Mouse (Mus musculus) forebrain, embryonic 11.5 days (tissue): ENCODE measurements around the gene Drc7. TPM values are rescaled to one million over a fixed set of nuclear protein-coding genes. Genes with fewer than 3 reads are reported as not detected.
A peak's percentile ranks its signal among the peaks of the same experiment; 100 is the strongest.

ENCODE experiments used
- ATAC-seq: fragments of 200-750 bp; cut with Nextera tagmentation; replicated peaks from 2 replicates; pipeline ENCODE4 v1.8.0; 2017; ENCODE audit warnings: moderate TSS enrichment; ENCODE audit not compliant: low FRiP score
- DNase-seq: peaks from one replicate; pipeline ENCODE4 v3.0.0-alpha.2; 2017; ENCODE audit warnings: low spot score
- H3K27ac ChIP-seq: fragments of 300-500 bp; sonication (generic); 2 replicates; pipeline ENCODE4 v1.5.1; 2014; ENCODE audit warnings: low read depth, low read length
- H3K27me3 ChIP-seq: fragments of 300-500 bp; sonication (generic); 2 replicates; pipeline ENCODE4 v1.6.1; 2014; ENCODE audit warnings: mild to moderate bottlenecking, low read length, mixed read lengths; ENCODE audit not compliant: control insufficient read depth, insufficient read depth
- H3K36me3 ChIP-seq: fragments of 300-500 bp; sonication (generic); 2 replicates; pipeline ENCODE4 v1.6.1; 2014; ENCODE audit warnings: mild to moderate bottlenecking, low read length, moderate library complexity, mixed read lengths; ENCODE audit not compliant: control insufficient read depth, insufficient read depth
- H3K4me1 ChIP-seq: fragments of 300-500 bp; sonication (generic); replicated peaks from 2 replicates; pipeline ENCODE4 v1.6.1; 2014; ENCODE audit warnings: low read length, mixed read lengths; ENCODE audit not compliant: control insufficient read depth, insufficient read depth
- H3K4me2 ChIP-seq: fragments of 300-500 bp; sonication (generic); 2 replicates; pipeline ENCODE4 v1.6.1; 2014; ENCODE audit warnings: low read depth, mild to moderate bottlenecking, low read length, moderate library complexity, mixed read lengths; ENCODE audit not compliant: severe bottlenecking
- H3K4me3 ChIP-seq: fragments of 300-500 bp; sonication (generic); 2 replicates; pipeline ENCODE4 v1.5.1; 2014; ENCODE audit warnings: low read depth, low read length
- H3K9ac ChIP-seq: fragments of 300-500 bp; sonication (generic); 2 replicates; pipeline ENCODE4 v1.6.1; 2014; ENCODE audit warnings: low read length
- H3K9me3 ChIP-seq: fragments of 300-500 bp; sonication (generic); 2 replicates; pipeline ENCODE4 v1.6.1; 2016; ENCODE audit warnings: low read length, mixed read lengths; ENCODE audit not compliant: control insufficient read depth
- WGBS: fragments of 180-500 bp; shearing (Covaris S2); extraction: QIAGEN DNeasy Blood & Tissue Kit; methylation state at CpG from one replicate; pipeline ENCODE4 v1.1.7; 2014; 5-methylcytosine and 5-hydroxymethylcytosine counted together
- polyA plus RNA-seq: library from polyadenylated mRNA; unstranded; fragments of >200 nt; fragmentation: Nextera tagmentation; extraction: Ambion mirVana; gene quantifications from 2 replicates; pipeline ENCODE4 v1.2.1, GENCODE M21; 2014

Drc7 gene
- polyA plus RNA-seq: 0.12 TPM in 1 of 2 replicates, not detected in the other

DNA sequence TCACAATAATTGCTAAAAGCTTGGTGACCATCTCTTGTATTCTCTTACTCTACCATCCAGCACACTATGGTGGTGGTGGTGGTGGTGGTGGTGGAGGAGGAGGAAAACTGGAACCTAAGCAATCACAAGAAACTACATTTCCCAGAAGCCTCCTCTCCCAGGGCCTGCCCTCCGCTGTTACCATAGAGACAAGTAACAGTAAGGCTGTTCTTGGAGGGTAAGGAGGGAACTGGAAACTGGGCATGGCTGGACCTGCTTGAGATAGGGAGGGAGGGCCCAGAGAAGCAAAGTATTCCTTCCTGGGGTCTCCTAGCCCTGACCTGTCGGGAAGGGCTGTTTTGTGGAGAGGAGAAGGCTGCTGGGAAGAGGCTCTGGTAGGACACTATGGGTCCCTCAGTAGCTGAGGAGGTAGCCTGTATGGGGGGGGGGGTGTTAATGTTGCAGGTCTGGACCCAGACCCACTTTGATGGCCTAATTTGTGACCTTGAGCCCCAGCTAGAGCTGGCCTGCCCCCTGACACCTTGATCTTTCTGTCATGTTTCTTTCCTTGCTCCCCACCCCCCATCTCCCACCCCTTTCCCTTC, at the start of gene Drc7:
Gene Drc7, plus strand, starts transcription at position 177 of the 584 bp plus-strand sequence.
- no peak within 1 kb of the TSS for H3K4me2 ChIP-seq
- H3K27ac ChIP-seq: no peak within 1 kb of the TSS
- H3K27me3 ChIP-seq: no peaks in the 10 kb centered on the region
- no peak within 1 kb of the TSS for H3K4me3 ChIP-seq
- no peaks in the 10 kb centered on the region for H3K36me3 ChIP-seq
- no peaks in the 10 kb centered on the region for H3K4me1 ChIP-seq
- WGBS: 20% methylated on average over 2 of the region's 2 CpGs
- H3K9me3 ChIP-seq: no peaks in the 10 kb centered on the region
- DNase-seq (no peak), ATAC-seq (peak; percentile 27; the same call in 1 of the 2 replicates)
- no peak within 1 kb of the TSS for H3K9ac ChIP-seq

DNA sequence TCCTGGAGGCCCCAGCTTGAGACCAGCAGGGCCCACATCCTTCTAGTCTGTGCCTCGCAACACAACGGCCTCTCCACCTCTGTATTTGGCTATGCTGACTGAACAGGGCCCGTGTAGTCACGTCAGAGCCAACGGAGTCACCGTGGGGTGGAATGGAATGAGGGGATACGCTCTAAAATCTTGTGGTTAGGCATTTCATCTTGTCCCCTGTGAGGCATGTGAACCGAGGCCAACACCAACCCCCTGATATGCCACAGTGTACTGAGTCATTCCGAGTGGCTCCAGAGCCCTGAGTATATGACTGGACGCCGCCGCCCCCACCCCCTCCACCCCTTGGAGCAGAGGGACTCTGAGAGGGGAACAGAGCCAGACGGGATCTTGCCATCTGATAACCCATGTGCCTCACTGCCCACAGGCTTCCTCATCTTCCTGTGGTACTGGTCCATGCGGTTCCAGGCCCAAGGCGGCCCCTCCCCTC, 42.4 kb upstream of the Drc7 start:
- H3K9ac ChIP-seq: no peak overlapping the region
- 89% methylated on average over 15 of the region's 15 CpGs for WGBS

DNA sequence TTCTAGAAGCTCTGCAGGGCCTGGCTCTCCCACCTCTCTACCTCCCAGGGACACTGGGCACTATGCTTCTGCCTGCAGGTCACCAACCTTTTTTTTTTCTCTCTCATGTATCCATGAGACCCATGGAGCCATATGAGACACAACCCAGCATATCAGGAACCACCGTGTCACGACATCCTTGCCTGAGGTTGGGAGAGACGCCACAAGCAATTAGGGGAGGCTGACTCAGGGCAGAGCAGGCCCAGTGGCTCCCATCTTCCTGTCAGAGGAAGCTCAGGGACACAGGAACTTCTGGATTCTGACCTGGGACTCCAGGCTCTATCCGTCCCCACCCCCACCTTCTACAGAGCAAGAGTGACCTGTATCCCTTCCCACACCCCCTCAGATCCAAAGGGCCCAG, 39.0 kb upstream of the Drc7 start:
- Histone ChIP-seq H3K27me3 (no peaks in the 10 kb centered on the region), H3K4me3 (no peak overlapping the region), H3K27ac (no peak overlapping the region), H3K9me3 (no peaks in the 10 kb centered on the region), H3K36me3 (peaks cover 23% of the 10 kb centered on the region), H3K4me1 (no peaks in the 10 kb centered on the region), H3K9ac (no peak overlapping the region), H3K4me2 (no peak overlapping the region)
- ATAC-seq (no peak), DNase-seq (no peak)
- WGBS: 92% methylated on average over 4 of the region's 4 CpGs

More for the DNA sequence above, 42.4 kb upstream of the Drc7 start:
- Histone ChIP-seq H3K4me2 (no peak overlapping the region), H3K9me3 (no peaks in the 10 kb centered on the region), H3K4me3 (no peak overlapping the region), H3K27ac (no peak overlapping the region), H3K4me1 (no peaks in the 10 kb centered on the region), H3K36me3 (peaks cover 49% of the 10 kb centered on the region), H3K27me3 (no peaks in the 10 kb centered on the region)
- ATAC-seq (no peak), DNase-seq (no peak)

DNA sequence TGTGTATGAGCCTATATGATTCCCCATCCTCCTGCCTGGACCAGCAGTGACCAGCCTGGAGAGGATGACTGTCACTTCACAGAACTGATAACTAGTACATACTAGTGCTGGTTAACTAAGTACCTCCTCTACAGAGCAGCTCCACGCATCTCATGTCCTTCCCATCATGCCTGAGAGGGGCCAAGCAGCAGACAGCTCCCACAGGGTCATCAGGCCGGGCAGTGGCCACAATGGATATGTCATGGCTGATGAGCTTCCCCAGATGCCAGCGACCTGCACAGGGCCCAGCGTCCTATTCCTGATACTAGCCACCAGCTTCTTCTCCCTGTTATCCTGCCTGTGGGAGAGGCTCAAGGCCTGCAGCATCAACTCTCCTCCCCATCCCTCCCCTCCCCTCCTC, 38.2 kb upstream of the Drc7 start:
- Histone ChIP-seq H3K27me3 (no peaks in the 10 kb centered on the region), H3K9me3 (no peaks in the 10 kb centered on the region), H3K27ac (no peak overlapping the region), H3K4me3 (no peak overlapping the region), H3K4me2 (no peak overlapping the region), H3K36me3 (peaks cover 19% of the 10 kb centered on the region), H3K9ac (no peak overlapping the region), H3K4me1 (no peaks in the 10 kb centered on the region)
- ATAC-seq: no peak
- WGBS: 75% methylated on average over 4 of the region's 4 CpGs
- no peak for DNase-seq

DNA sequence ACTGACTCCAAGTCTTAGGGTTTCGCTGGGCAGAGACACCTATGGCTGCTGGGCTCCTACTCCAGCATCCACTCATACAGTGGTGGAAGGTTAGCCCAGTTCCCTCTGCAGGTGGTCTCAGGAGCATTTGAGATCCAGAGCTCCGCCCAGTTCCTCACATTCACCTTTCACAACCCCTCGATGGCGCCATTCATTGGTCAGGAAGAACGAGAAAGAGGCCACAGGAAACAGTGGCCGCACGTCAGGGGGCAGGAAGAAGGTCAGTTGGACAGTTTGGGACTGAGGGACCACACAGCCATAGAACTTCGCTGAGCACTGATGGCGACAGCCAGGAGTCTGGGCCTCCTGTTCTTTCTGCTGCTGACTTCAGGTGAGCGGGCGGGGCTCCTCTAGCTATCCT, 37.5 kb upstream of the Drc7 start, which contains the start of gene Adgrg3:
Gene Adgrg3, plus strand, starts transcription at position 242 of the 400 bp plus-strand sequence.
- ATAC-seq: no peak
- H3K27me3 ChIP-seq: no peaks in the 10 kb centered on the region
- no peak for DNase-seq
- 78% methylated on average over 11 of the region's 11 CpGs for WGBS
- H3K9ac ChIP-seq: no peak within 1 kb of the TSS
- no peak within 1 kb of the TSS for H3K27ac ChIP-seq
- H3K9me3 ChIP-seq: no peaks in the 10 kb centered on the region
- H3K36me3 ChIP-seq: peaks cover 17% of the 10 kb centered on the region
- no peaks in the 10 kb centered on the region for H3K4me1 ChIP-seq
- H3K4me3 ChIP-seq: no peak within 1 kb of the TSS
- H3K4me2 ChIP-seq: no peak within 1 kb of the TSS

DNA sequence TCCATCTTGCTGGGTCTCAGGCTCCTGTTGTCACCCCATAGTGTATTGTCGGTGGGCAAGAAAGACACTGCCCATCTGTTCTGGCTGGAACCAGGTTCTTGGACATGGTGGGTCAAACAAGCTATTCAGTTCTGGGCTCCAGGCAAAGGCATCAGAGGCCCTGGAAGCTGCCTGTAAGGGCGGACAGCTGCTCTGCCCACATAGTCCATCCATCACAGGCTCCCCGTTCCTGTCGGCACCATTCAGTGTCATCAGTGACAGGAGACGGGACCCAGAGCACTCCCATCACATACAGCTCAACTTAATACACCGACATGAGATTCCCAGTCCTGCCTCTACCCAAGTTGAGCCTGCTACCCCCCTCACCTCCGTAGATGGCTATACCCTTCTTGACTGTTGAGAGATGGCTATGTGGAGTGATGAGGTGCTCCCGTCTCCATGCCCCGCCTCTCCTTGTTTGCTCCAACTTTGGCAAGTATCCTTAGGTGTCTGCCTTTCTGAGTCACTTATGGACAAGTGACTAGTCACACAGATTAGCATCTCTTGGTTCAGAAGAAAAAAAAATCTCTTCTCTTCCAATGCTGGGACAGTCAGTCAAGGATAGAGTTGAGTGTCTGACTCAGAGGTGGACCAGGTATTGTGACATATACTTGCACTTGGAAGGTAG, 36.8 kb upstream of the Drc7 start:
- no peak overlapping the region for H3K4me3 ChIP-seq
- H3K9ac ChIP-seq: no peak overlapping the region
- H3K9me3 ChIP-seq: no peaks in the 10 kb centered on the region
- peaks cover 13% of the 10 kb centered on the region for H3K36me3 ChIP-seq
- H3K4me1 ChIP-seq: 0 out of 2 replicates have a peak, but pooled peaks cover 2% of the 10 kb centered on the region
- H3K27me3 ChIP-seq: no peaks in the 10 kb centered on the region
- ATAC-seq (no peak), DNase-seq (no peak)
- H3K4me2 ChIP-seq: no peak overlapping the region
- 90% methylated on average over 9 of the region's 9 CpGs for WGBS
- no peak overlapping the region for H3K27ac ChIP-seq

DNA sequence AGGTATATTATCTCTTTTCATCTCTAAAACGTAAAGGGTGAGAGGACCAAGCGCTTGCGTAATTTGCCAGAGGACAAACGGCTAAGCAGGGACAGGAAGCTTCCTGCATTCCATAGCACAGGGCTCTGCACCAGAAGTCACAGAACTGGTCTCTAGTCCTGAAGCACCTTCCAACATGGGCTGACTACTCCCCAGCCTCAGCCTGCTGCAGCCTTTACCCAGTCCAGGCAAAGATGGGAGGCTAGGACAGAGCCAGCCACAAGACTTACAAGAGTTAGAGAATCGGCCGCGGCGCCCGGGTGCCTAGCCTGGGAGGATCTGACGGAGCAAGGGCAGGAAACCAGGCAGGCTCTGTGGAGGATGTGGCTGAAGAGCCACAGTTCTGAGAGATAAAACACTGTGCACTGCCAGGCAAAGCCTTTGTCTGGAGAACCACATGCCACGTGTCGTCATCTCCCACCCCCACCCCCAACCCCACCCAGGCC, 34.6 kb upstream of the Drc7 start:
- Histone ChIP-seq H3K4me2 (no peak overlapping the region), H3K4me3 (no peak overlapping the region), H3K4me1 (0 out of 2 replicates have a peak, but pooled peaks cover 2% of the 10 kb centered on the region), H3K27ac (0 out of 2 replicates have a peak overlapping the region, but pooled peaks have one; percentile 31), H3K36me3 (no peaks in the 10 kb centered on the region), H3K27me3 (no peaks in the 10 kb centered on the region), H3K9ac (no peak overlapping the region), H3K9me3 (no peaks in the 10 kb centered on the region)
- no peak for ATAC-seq
- 86% methylated on average over 12 of the region's 12 CpGs for WGBS
- peak; percentile 57 for DNase-seq

DNA sequence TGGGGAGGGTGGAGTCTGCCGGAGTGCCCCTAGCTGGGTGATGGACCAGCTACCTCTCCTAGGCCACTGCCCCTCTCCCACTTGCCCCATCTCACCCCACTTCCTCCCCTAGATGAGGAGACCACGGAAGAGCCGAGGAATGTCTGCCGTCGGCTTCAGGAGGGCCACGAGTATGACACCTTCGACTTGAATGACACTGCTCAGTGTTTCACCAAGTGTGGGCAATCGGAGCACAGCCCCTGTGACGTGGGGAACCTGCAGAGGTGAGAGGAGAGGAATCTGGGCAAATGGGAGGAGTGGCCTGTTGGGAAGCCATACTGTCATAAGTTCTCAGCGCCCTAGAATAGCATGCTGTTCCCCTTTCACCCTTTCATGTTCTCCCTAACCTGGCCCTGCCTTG, 34.1 kb upstream of the Drc7 start:
- Histone ChIP-seq H3K4me3 (no peak overlapping the region), H3K36me3 (no peaks in the 10 kb centered on the region), H3K9me3 (no peaks in the 10 kb centered on the region; the same call in 1 of the 2 replicates), H3K4me2 (no peak overlapping the region), H3K27me3 (no peaks in the 10 kb centered on the region), H3K4me1 (0 out of 2 replicates have a peak, but pooled peaks cover 2% of the 10 kb centered on the region), H3K9ac (no peak overlapping the region), H3K27ac (no peak overlapping the region)
- 84% methylated on average over 10 of the region's 10 CpGs for WGBS
- ATAC-seq (no peak), DNase-seq (no peak)
